Mouse (Mus musculus) midbrain, postnatal 0 days (tissue): ENCODE results near the gene Ift122. TPM values are rescaled to one million over a fixed set of nuclear protein-coding genes. Genes with fewer than 3 reads are reported as not detected.

Experiments used
- ATAC-seq: fragments of 200-750 bp; cut with Nextera tagmentation; 2 replicates; pipeline ENCODE4 v1.8.0; 2017; ENCODE audit warnings: moderate number of reproducible peaks, mild to moderate bottlenecking, moderate TSS enrichment, moderate library complexity; ENCODE audit not compliant: low FRiP score
- DNase-seq: peaks from one replicate; pipeline ENCODE4 v3.0.0-alpha.2; 2015; ENCODE audit warnings: low spot score
- H3K27ac ChIP-seq: fragments of 300-500 bp; sonication (generic); 2 replicates; pipeline ENCODE4 v1.5.1; 2014; ENCODE audit warnings: low read depth, mild to moderate bottlenecking, low read length, mixed read lengths
- H3K27me3 ChIP-seq: fragments of 300-500 bp; sonication (generic); 2 replicates; pipeline ENCODE4 v1.6.1; 2014; ENCODE audit warnings: low read length, control low read depth, mixed read lengths; ENCODE audit not compliant: insufficient read depth
- H3K36me3 ChIP-seq: fragments of 300-500 bp; sonication (generic); 2 replicates; pipeline ENCODE4 v1.6.1; 2014; ENCODE audit warnings: low read length, control low read depth, mixed read lengths; ENCODE audit not compliant: insufficient read depth
- H3K4me1 ChIP-seq: fragments of 300-500 bp; sonication (generic); 2 replicates; pipeline ENCODE4 v1.6.1; 2014; ENCODE audit warnings: mild to moderate bottlenecking, control low read depth, antibody characterized with exemption, low read length, mixed read lengths; ENCODE audit not compliant: insufficient read depth
- H3K4me2 ChIP-seq: fragments of 300-500 bp; sonication (generic); 2 replicates; pipeline ENCODE4 v1.6.1; 2014; ENCODE audit warnings: low read depth, mild to moderate bottlenecking, low read length, mixed read lengths; ENCODE audit not compliant: poor library complexity, severe bottlenecking
- H3K4me3 ChIP-seq: fragments of 300-500 bp; sonication (generic); 2 replicates; pipeline ENCODE4 v1.5.1; 2014; ENCODE audit warnings: low read depth, mild to moderate bottlenecking, low read length, moderate library complexity
- H3K9ac ChIP-seq: fragments of 300-500 bp; sonication (generic); replicated peaks from 2 replicates; pipeline ENCODE4 v1.6.1; 2014; ENCODE audit warnings: mild to moderate bottlenecking, low read length, moderate library complexity, mixed read lengths; ENCODE audit not compliant: poor library complexity, severe bottlenecking
- H3K9me3 ChIP-seq: fragments of 300-500 bp; sonication (generic); 2 replicates; pipeline ENCODE4 v1.6.1; 2016; ENCODE audit warnings: low read length, control low read depth
- CTCF ChIP-seq: IDR thresholded peaks from 2 replicates; pipeline ENCODE4 v1.5.1; 2016; ENCODE audit warnings: antibody characterized with exemption, mild to moderate bottlenecking
- WGBS: fragments of 180-500 bp; shearing (Covaris S2); extraction: QIAGEN DNeasy Blood & Tissue Kit; methylation state at CpG from one replicate; pipeline ENCODE4 v1.1.7; 2014; 5-methylcytosine and 5-hydroxymethylcytosine counted together
- polyA plus RNA-seq: library from polyadenylated mRNA; unstranded; fragments of >200 nt; fragmentation: Nextera tagmentation; extraction: Ambion mirVana; gene quantifications from 2 replicates; pipeline ENCODE4 v1.2.1, GENCODE M21; 2015
- total RNA-seq: library from RNA; depleted of rRNA; stranded (reverse); fragments of >200 nt; gene quantifications from 2 replicates; pipeline ENCODE4 v1.2.3, GENCODE M21; 2014

Gene Ift122
- total and polyA plus RNA-seq, 2 experiments from 2014 or later = 24.3 to 31.7 TPM

DNA sequence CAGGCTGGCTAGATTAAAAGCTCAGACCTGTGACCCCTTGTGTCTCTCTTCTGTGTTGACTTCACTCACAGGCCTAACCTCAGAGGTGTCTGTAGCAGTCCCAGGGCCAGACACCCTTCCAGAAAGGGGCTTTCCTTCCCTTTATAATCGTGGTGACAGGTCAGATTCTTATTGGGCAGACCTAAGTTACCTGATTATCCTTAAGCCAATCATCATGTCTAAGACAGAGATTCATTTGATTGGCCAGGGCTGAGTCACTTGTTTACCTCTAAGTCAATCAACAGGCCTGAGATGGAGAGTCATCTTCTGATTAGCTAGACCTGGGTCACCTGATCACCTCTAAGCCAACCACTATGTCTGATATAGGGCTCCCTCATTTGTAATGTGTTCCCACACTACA, 85.5 kb downstream of the Ift122 start:
- 67% methylated on average over 1 of the region's 1 CpGs for WGBS
- H3K4me2 ChIP-seq = no peak overlapping the region
- TF ChIP-seq CTCF = no peak
- peaks cover 7% of the 10 kb centered on the region for H3K9me3 ChIP-seq
- DNase-seq (no peak), ATAC-seq (no peak)
- no peaks in the 10 kb centered on the region for H3K4me1 ChIP-seq
- H3K27me3 ChIP-seq = no peaks in the 10 kb centered on the region
- no peak overlapping the region for H3K9ac ChIP-seq
- no peak overlapping the region for H3K4me3 ChIP-seq
- H3K27ac ChIP-seq = no peak overlapping the region
- no peaks in the 10 kb centered on the region for H3K36me3 ChIP-seq

DNA sequence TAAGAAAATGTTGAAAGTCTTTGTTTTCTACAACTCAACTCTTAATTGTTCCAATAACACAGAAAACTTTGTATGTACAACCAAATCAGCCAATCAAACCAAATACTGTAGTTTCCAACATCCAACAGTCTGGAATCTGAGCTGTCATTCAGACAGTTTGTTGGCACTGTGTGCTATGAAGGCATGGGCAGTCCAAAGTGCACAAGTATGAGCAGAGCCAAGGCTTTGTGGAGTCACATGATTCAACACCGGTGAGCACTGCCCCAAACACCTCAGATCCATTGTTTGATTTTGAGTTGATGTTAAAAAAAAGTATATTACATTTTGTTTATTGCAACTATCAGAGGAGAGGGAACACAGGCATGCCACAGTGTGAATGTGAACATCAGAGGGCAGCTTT, 87.3 kb downstream of the Ift122 start:
- H3K27me3 ChIP-seq = no peaks in the 10 kb centered on the region
- ATAC-seq (no peak), DNase-seq (no peak)
- H3K27ac ChIP-seq = no peak overlapping the region
- 68% methylated on average over 1 of the region's 1 CpGs for WGBS
- no peaks in the 10 kb centered on the region for H3K36me3 ChIP-seq
- no peak overlapping the region for H3K4me3 ChIP-seq
- no peaks in the 10 kb centered on the region for H3K4me1 ChIP-seq
- H3K9ac ChIP-seq = no peak overlapping the region
- TF ChIP-seq CTCF = no peak
- no peak overlapping the region for H3K4me2 ChIP-seq
- peaks cover 7% of the 10 kb centered on the region for H3K9me3 ChIP-seq

DNA sequence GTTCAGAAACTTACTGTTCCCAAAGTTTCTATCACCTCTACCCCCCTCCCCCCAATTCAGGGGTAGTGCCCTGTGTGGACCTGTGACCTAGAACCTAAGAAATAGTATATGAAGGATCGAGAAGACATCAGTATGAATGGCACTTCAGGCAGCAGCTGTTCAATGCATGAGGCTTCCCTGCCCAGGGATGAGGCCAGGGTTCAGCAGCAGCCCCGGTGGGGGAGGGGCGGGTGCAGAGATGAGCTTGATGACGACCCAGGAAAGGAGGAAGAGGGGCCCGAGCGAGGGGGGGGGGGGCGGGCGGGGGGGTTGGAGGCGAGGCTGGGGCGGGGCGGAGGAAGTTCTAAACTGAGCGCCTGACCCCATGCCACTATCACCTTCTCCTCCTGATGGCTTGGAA, 87.9 kb downstream of the Ift122 start:
- no peak overlapping the region for H3K27ac ChIP-seq
- DNase-seq = no peak
- H3K27me3 ChIP-seq = no peaks in the 10 kb centered on the region
- 12% methylated on average over 6 of the region's 12 CpGs for WGBS
- H3K4me3 ChIP-seq = no peak overlapping the region
- H3K9me3 ChIP-seq = peaks cover 7% of the 10 kb centered on the region
- ATAC-seq = no peak
- H3K9ac ChIP-seq = no peak overlapping the region
- H3K36me3 ChIP-seq = no peaks in the 10 kb centered on the region
- H3K4me1 ChIP-seq = no peaks in the 10 kb centered on the region
- H3K4me2 ChIP-seq = no peak overlapping the region
- no peak for TF ChIP-seq CTCF

DNA sequence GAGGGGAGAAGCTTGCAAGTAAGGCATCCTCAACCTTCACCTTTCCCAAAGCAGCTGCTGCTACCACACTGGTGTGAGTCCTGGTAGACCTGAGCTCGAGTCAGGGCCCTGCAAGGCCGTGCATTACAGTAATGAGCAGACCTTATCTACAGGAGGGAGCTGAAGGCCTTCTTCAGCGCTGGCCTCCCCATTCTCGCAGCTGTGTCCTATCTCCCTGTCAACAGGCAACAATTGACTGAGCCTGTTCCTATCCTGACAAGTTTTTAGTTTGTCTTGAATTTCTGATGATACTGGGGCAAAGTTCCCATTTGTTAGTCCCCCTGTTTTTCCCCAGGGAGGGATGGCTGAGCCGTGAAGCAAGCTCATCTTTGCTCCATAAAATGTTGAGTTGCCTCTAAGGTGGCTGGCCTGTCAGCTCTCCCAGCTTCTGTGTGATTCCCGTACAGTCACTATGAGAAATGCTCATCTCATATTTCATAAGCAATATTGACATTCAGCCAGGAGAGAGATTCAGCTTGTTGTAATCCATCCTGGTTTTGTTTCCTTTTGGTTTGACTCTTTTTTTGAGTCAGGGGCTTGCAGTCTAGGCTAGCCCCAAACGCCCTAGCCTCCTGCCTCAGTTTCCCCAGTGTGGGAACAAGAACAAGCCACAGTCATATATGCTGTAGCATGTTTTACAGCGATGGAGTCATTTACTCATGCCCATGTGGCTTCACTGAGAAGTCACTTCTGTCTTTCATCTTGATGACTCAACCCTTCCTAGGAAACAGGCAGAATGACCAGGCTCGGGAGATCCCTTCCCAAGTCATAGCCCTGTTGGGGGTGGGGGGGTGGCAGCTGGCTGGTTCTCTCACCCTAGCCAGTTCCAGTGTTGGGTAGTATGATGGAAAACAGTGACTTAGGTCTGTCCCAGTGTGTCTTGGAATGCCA, 90.5 kb downstream of the Ift122 start:
- Histone ChIP-seq H3K27me3 (no peaks in the 10 kb centered on the region), H3K9me3 (no peaks in the 10 kb centered on the region), H3K36me3 (no peaks in the 10 kb centered on the region), H3K9ac (no peak overlapping the region), H3K4me1 (no peaks in the 10 kb centered on the region), H3K4me2 (no peak overlapping the region), H3K27ac (no peak overlapping the region), H3K4me3 (no peak overlapping the region)
- no peak for TF ChIP-seq CTCF
- no peak for ATAC-seq
- no peak for DNase-seq
- 78% methylated on average over 9 of the region's 9 CpGs for WGBS

DNA sequence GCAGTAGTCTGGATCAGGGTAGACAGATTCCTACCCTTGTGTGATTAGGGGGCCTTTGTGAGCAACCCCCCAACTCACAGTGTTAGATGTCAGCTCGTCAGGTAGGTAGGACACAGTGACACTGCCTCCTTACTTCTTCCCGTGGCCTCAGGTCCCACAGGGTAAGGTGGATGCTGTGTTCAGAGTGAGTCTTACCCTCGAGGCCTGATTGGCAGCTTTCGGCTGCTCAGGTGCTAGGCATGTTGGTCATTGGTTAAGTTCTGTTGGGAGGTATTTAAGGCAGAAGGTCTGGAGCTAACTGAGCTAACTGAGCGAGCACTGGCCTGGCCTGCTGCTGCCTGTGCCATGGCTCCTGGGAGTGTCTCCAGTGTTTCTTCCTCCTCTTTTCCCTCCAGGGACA, 91.4 kb downstream of the Ift122 start, which contains the start of gene H1foo:
TSS of gene H1foo (plus strand) at position 301 of the 400 bp plus-strand sequence.
- WGBS = 85% methylated on average over 5 of the region's 5 CpGs
- H3K9ac ChIP-seq = no peak within 1 kb of the TSS
- no peak within 1 kb of the TSS for H3K27ac ChIP-seq
- H3K4me1 ChIP-seq = no peaks in the 10 kb centered on the region
- no peak for TF ChIP-seq CTCF
- no peak within 1 kb of the TSS for H3K4me3 ChIP-seq
- H3K4me2 ChIP-seq = no peak within 1 kb of the TSS
- ATAC-seq = no peak
- no peak for DNase-seq
- no peaks in the 10 kb centered on the region for H3K9me3 ChIP-seq
- no peaks in the 10 kb centered on the region for H3K36me3 ChIP-seq
- no peaks in the 10 kb centered on the region for H3K27me3 ChIP-seq

DNA sequence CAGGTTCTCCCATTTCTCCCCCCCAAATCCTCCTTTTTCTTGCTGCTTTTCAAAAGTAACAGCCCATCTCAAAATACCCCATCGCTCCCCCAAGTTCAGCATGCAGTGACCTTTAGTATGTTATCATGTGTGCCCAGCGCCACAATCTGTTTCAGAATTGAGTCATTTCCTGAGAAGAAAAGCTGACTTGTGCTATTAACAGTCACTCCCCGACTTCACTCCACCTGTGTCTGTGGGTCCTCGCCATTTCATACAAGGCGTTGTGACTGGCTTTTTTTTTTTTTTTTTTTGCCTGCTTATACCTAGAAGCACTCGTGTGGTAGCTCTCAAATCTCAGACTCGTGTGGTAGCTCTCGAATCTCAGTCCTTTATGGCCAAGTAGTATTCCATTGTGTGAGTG, 92.4 kb downstream of the Ift122 start:
- no peaks in the 10 kb centered on the region for H3K27me3 ChIP-seq
- H3K36me3 ChIP-seq = no peaks in the 10 kb centered on the region
- WGBS = 84% methylated on average over 8 of the region's 8 CpGs
- H3K9ac ChIP-seq = no peak overlapping the region
- DNase-seq (no peak), ATAC-seq (no peak)
- H3K27ac ChIP-seq = no peak overlapping the region
- no peak overlapping the region for H3K4me3 ChIP-seq
- TF ChIP-seq CTCF = no peak
- H3K9me3 ChIP-seq = no peaks in the 10 kb centered on the region
- no peak overlapping the region for H3K4me2 ChIP-seq
- no peaks in the 10 kb centered on the region for H3K4me1 ChIP-seq
